ENCODE assay signal across 22 mouse cellular contexts in the genomic region with DNA sequence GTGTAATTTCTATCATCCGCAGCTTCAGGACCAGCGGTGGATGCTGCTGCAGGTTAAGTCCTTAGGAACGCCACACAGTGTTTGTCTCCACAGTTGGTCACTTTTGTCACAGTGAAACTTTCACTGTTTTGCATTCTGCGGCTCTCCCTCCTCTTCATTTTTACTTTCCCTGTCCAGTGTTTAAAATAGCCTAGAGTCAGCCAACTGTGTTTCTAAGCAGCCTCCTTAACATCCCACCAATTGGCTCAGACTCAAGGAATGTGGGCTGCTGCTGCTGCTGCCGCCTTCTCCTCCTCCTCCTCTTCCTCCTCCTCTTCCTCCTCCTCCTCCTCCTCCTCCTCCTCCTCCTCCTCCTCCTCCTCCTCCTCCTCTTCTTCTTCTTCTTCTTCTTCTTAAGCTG. TPM values are rescaled to one million over a fixed set of nuclear protein-coding genes. Genes with fewer than 3 reads are reported as not detected.
DNase-seq lines count a peak whose midpoint lies in the region; ATAC-seq lines count a peak whose summit lies in the region.
"Had no signal": no experiment of that assay in that cellular context is flagged by ENCODE, and none has a peak within 500 bp of the region (broad histone marks: within the 10 kb centered on the region; RNA-seq: fewer than 3 reads in every experiment).

No protein-coding gene starts in this region.

- peaks cover 18 to 47% of the 10 kb centered on the region in 2 experiments for H3K4me1 ChIP-seq in heart, embryonic 14.5 days (ENCODE audit: control insufficient read depth in 2 of 2, insufficient read depth in 2 of 2, low read length in 2 of 2)
- peaks cover 22% of the 10 kb centered on the region for H3K4me1 ChIP-seq in kidney, embryonic 14.5 days (ENCODE audit: control insufficient read depth, insufficient read depth, low read length)
- H3K4me1 ChIP-seq in lung, embryonic 16.5 days (replicated peaks; ENCODE audit: control insufficient read depth, insufficient read depth, low read length), result peaks cover 6% of the 10 kb centered on the region; the same call in 1 of the 2 replicates
- H3K4me1 ChIP-seq: hindbrain, embryonic 15.5 days had no signal

- peak overlapping the region; percentile 40; the same call in 1 of the 2 replicates for H3K9ac ChIP-seq in heart, embryonic 14.5 days (ENCODE audit: low read length)
- no peak overlapping the region for H3K9ac ChIP-seq in kidney, embryonic 14.5 days (ENCODE audit: low read depth, low read length)
- no peak overlapping the region for H3K9ac ChIP-seq in lung, embryonic 16.5 days (ENCODE audit: low read length)
- H3K9ac ChIP-seq: embryonic facial prominence, embryonic 15.5 days; forebrain, postnatal 0 days; hindbrain, embryonic 15.5 days; limb, embryonic 12.5 days; liver, embryonic 13.5 days; midbrain, embryonic 13.5 days; neural tube, embryonic 12.5 days had no signal

- H3K36me3 ChIP-seq in heart, embryonic 14.5 days (ENCODE audit: control insufficient read depth, insufficient read depth, low read length), result 0 out of 2 replicates have a peak, but pooled peaks cover 3% of the 10 kb centered on the region
- H3K36me3 ChIP-seq in kidney, embryonic 14.5 days (ENCODE audit: control insufficient read depth, insufficient read depth, low read length), result no peaks in the 10 kb centered on the region
- H3K36me3 ChIP-seq in lung, embryonic 16.5 days (ENCODE audit: control insufficient read depth, insufficient read depth, low read length), result no peaks in the 10 kb centered on the region
- H3K36me3 ChIP-seq: embryonic facial prominence, embryonic 15.5 days; hindbrain, embryonic 15.5 days; liver, embryonic 13.5 days; midbrain, embryonic 13.5 days; neural tube, embryonic 12.5 days had no signal

- peak overlapping the region; percentile 73 to 74; a peak in 3 of 4 replicates for H3K27ac ChIP-seq in heart, embryonic 14.5 days (replicated peaks in 1 of 2; ENCODE audit: control insufficient read depth in 1 of 2, insufficient read depth in 1 of 2, low read depth in 2 of 2, low read length in 2 of 2)
- peak overlapping the region; percentile 71 for H3K27ac ChIP-seq in kidney, embryonic 14.5 days (ENCODE audit: low read depth, low read length)
- H3K27ac ChIP-seq in lung, embryonic 16.5 days (ENCODE audit: low read length), result no peak overlapping the region
- H3K27ac ChIP-seq: embryonic facial prominence, embryonic 15.5 days; gastrocnemius, adult 2 months; hindbrain, embryonic 15.5 days; limb, embryonic 12.5 days; liver, embryonic 13.5 days; midbrain, embryonic 13.5 days; neural tube, embryonic 12.5 days had no signal

- H3K4me3 ChIP-seq in heart, embryonic 14.5 days (ENCODE audit: control insufficient read depth in 1 of 2, insufficient read depth in 1 of 2, low read depth in 1 of 2, low read length in 2 of 2), result no peak overlapping the region
- H3K4me3 ChIP-seq in kidney, embryonic 14.5 days (ENCODE audit: low read length), result no peak overlapping the region
- H3K4me3 ChIP-seq in lung, embryonic 16.5 days (ENCODE audit: low read length), result no peak overlapping the region
- H3K4me3 ChIP-seq: embryonic facial prominence, embryonic 15.5 days; gastrocnemius, adult 2 months; hindbrain, embryonic 15.5 days; limb, embryonic 12.5 days; liver, embryonic 13.5 days; midbrain, embryonic 13.5 days; neural tube, embryonic 12.5 days had no signal

- no peak for DNase-seq in heart, postnatal 10 days
- no peak for DNase-seq in kidney, adult 18-20 months
- DNase-seq in lung, postnatal 4 days, result no peak
- DNase-seq in layer of hippocampus, adult 18-20 months (ENCODE audit: low spot score in 2 of 2), result no peak
- DNase-seq: adrenal gland, postnatal 25 days; cerebellum, adult 18-20 months; cerebellum, postnatal 25 days; forebrain, postnatal 0 days; kidney, postnatal 36 days; liver, embryonic 13.5 days; thymus, adult 2 months had no signal

- WGBS in heart, embryonic 14.5 days, result 57% methylated on average over 5 of the region's 5 CpGs
- WGBS in kidney, embryonic 14.5 days, result 60% methylated on average over 5 of the region's 5 CpGs
- WGBS in lung, embryonic 16.5 days, result 58% methylated on average over 5 of the region's 5 CpGs

- H3K27me3 ChIP-seq in heart, embryonic 14.5 days (ENCODE audit: control insufficient read depth, insufficient read depth, low read length), result no peaks in the 10 kb centered on the region
- no peaks in the 10 kb centered on the region for H3K27me3 ChIP-seq in kidney, embryonic 14.5 days (ENCODE audit: control insufficient read depth, insufficient read depth, low read length)
- no peaks in the 10 kb centered on the region for H3K27me3 ChIP-seq in lung, embryonic 16.5 days (ENCODE audit: control insufficient read depth, insufficient read depth, low read depth, low read length)
- H3K27me3 ChIP-seq: CH12.LX; embryonic facial prominence, embryonic 15.5 days; hindbrain, embryonic 15.5 days; limb, embryonic 12.5 days; liver, embryonic 13.5 days; midbrain, embryonic 13.5 days; neural tube, embryonic 12.5 days had no signal

- no peak for ATAC-seq in heart, embryonic 14.5 days (ENCODE audit: insufficient number of reproducible peaks, insufficient read depth, low FRiP score, low read depth)
- ATAC-seq in kidney, embryonic 14.5 days (ENCODE audit: low FRiP score, low TSS enrichment), result no peak
- ATAC-seq in lung, embryonic 16.5 days (ENCODE audit: low read depth), result peak; percentile 49; the same call in 1 of the 2 replicates
- ATAC-seq: forebrain, postnatal 0 days; lung, postnatal 0 days; midbrain, embryonic 13.5 days had no signal

- no peaks in the 10 kb centered on the region for H3K9me3 ChIP-seq in heart, embryonic 14.5 days (ENCODE audit: control insufficient read depth, low read length)
- H3K9me3 ChIP-seq in kidney, embryonic 14.5 days (ENCODE audit: control insufficient read depth, low read length), result no peaks in the 10 kb centered on the region
- no peaks in the 10 kb centered on the region for H3K9me3 ChIP-seq in lung, embryonic 16.5 days (ENCODE audit: control insufficient read depth, low read length)
- H3K9me3 ChIP-seq: embryonic facial prominence, embryonic 15.5 days; hindbrain, embryonic 15.5 days; limb, embryonic 12.5 days; liver, embryonic 13.5 days; midbrain, embryonic 13.5 days; neural tube, embryonic 12.5 days had no signal

- peak overlapping the region; percentile 40 for H3K4me2 ChIP-seq in heart, embryonic 14.5 days (ENCODE audit: low read length)
- no peak overlapping the region for H3K4me2 ChIP-seq in kidney, embryonic 14.5 days (replicated peaks; ENCODE audit: low read depth, low read length)
- no peak overlapping the region for H3K4me2 ChIP-seq in lung, embryonic 16.5 days (ENCODE audit: low read depth, low read length)
- H3K4me2 ChIP-seq: embryonic facial prominence, embryonic 15.5 days; hindbrain, embryonic 15.5 days; limb, embryonic 12.5 days; liver, embryonic 13.5 days; midbrain, embryonic 13.5 days; neural tube, embryonic 12.5 days had no signal

- intact Hi-C loops in heart, postnatal 10 days (cut with DNase I), result no loop called here

RNA-seq across cellular contexts. Expression of gene Ptpn14, which starts 22.2 kb away (rescaled TPM):
- polyA plus RNA-seq in heart, embryonic 14.5 days (2014; fragmentation: Nextera tagmentation; extraction: Ambion mirVana), result 9.9 and 11.0 TPM in 2 replicates
- total RNA-seq in heart, postnatal 10 days (2021), result 10 to 100 TPM; 34.4 to 35.2 TPM
- polyA plus RNA-seq in kidney, embryonic 14.5 days (2014; fragmentation: Nextera tagmentation; extraction: Ambion mirVana), result 13.3 and 21.1 TPM in 2 replicates
- 7.4 and 7.9 TPM in 2 replicates for polyA plus RNA-seq in lung, embryonic 16.5 days (2015; fragmentation: Nextera tagmentation; extraction: Ambion mirVana)
- total RNA-seq in layer of hippocampus, adult 18-20 months (2021), result 10 to 100 TPM; 11.2 to 11.9 TPM
